Mouse (Mus musculus) bone marrow macrophage, adult 2 months (primary cell): Measurements from ENCODE around the gene Tnrc6b.

Experiments used
- CTCF ChIP-seq: IDR thresholded peaks from 2 replicates; pipeline ENCODE4 v1.5.1; 2012; ENCODE audit warnings: low read depth, mild to moderate bottlenecking, low read length, moderate library complexity
- POLR2A ChIP-seq: IDR thresholded peaks from 2 replicates; pipeline ENCODE4 v1.6.1; 2012; ENCODE audit warnings: mild to moderate bottlenecking, low read depth, low read length, borderline replicate concordance

DNA sequence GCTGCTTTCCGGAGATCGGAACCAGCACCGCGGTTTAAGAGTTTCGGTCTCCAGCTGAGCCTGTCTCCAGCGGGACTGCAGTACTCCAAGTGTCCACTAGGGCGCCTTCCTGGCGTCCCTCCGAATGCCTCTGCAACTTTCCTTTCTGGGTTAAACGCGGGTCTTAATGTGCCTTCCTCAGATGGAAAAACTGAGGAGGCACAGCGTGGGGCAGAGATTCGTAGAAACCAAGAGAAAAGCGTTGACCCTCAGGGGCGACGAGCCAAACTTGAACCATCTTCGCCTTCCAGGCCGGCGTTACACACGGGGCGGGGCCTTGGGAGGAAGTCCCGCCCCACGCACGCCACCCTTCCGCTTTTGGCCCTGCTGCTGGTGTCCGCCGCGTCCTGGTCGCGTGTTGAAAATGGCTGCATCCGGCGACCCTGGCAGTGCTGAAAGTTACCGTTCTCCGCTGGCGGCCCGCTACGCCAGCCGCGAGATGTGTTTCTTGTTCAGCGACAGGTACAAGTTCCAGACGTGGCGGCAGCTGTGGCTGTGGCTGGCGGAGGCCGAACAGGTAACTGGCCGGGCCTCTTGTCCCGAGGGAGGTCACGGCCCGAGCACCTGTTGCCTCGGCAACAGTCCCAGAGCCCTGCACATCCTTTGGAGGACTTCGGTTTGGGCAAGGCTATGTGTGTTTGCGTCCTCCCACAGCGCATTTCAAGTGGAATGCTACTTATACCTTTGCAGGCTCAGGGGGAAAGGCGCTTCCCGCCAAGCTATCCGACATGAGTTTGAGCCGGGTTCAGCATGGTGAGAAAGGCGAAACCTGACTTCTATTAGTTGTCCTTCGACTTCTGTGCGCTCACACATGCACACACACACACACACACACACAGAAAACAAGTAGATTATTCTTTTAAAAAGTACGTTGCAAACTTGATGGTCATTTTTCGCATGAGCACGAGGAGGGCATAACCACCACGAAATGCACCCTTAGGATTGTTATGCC lies 237.3 kb downstream of the Tnrc6b start, which contains the start of gene Adsl:
- TF ChIP-seq CTCF (peak; percentile 100), POLR2A (no peak)
